Comparison of ENCODE assay signal across 25 mouse cellular contexts in genomic region chr12:71928092-71928491, GRCm38 (mm10).
"Had no signal": no experiment of that assay in that cellular context is flagged by ENCODE, and none has a peak within 500 bp of the region (broad histone marks: within the 10 kb centered on the region; RNA-seq: fewer than 3 reads in every experiment).

No protein-coding gene starts in this region.

- H3K27me3 ChIP-seq: intestine, embryonic 15.5 days; kidney, embryonic 15.5 days; limb, embryonic 13.5 days; liver, embryonic 12.5 days; liver, embryonic 15.5 days; lung, embryonic 15.5 days; midbrain, embryonic 13.5 days; neural tube, embryonic 13.5 days had no signal

- H3K36me3 ChIP-seq: intestine, embryonic 15.5 days; kidney, embryonic 15.5 days; limb, embryonic 10.5 days; limb, embryonic 13.5 days; lung, embryonic 15.5 days; midbrain, embryonic 10.5 days; midbrain, embryonic 13.5 days; neural tube, embryonic 13.5 days had no signal

- H3K9me3 ChIP-seq: intestine, embryonic 15.5 days; kidney, embryonic 15.5 days; limb, embryonic 10.5 days; limb, embryonic 13.5 days; liver, embryonic 12.5 days; liver, embryonic 15.5 days; lung, embryonic 15.5 days; midbrain, embryonic 10.5 days; midbrain, embryonic 13.5 days; neural tube, embryonic 13.5 days had no signal

- H3K4me1 ChIP-seq: intestine, embryonic 15.5 days had no signal

- H3K4me3 ChIP-seq: intestine, embryonic 15.5 days; kidney, embryonic 15.5 days; left cerebral cortex, adult 2 months; limb, embryonic 10.5 days; limb, embryonic 13.5 days; liver, embryonic 12.5 days; liver, embryonic 15.5 days; lung, embryonic 15.5 days; midbrain, embryonic 10.5 days; midbrain, embryonic 13.5 days; myocyte; neural tube, embryonic 13.5 days had no signal

- ATAC-seq: intestine, embryonic 15.5 days; liver, embryonic 12.5 days; midbrain, embryonic 13.5 days; midbrain, embryonic 16.5 days had no signal

- DNase-seq: kidney, adult 11 months; kidney, adult 8-10 months; kidney, postnatal 10 days; kidney, postnatal 36 days; liver; lung, adult 18-20 months; lung, postnatal 10 days; lung, postnatal 36 days; retina, postnatal 1 day; spleen, adult 18-20 months; thymus, adult 18-20 months; thymus, postnatal 36 days had no signal
